Mouse (Mus musculus) bone marrow, adult 2 months (tissue): ENCODE measurements around the gene Cacul1.

Source experiments
- CTCF ChIP-seq: fragments of 200-500 bp; IDR thresholded peaks from 2 replicates; pipeline ENCODE4 v1.5.1; 2011; ENCODE audit warnings: low read length, control low read depth; ENCODE audit not compliant: control insufficient read depth, insufficient read depth
- POLR2A ChIP-seq: fragments of 200-500 bp; IDR thresholded peaks from 2 replicates; pipeline ENCODE4 v1.6.1; 2011; ENCODE audit warnings: low read depth, mild to moderate bottlenecking, control low read depth, low read length, borderline replicate concordance; ENCODE audit not compliant: control insufficient read depth

- no peak for TF ChIP-seq CTCF
- no peak for TF ChIP-seq POLR2A
These were observed 22.8 kb upstream of the Cacul1 start for GRCm38 (mm10) chr19:60603586-60603985.
